Mouse (Mus musculus) stomach, embryonic 16.5 days (tissue): ENCODE measurements at regions not wholly inside any gene's neighbourhood (a gene's known extent, or its start where the extent isn't known, plus 50 kb on each side); places are given as distances from the start of the nearest gene placed in this dataset.

Experiments used
- ATAC-seq: fragments of 200-750 bp; cut with Nextera tagmentation; 2 replicates; pipeline ENCODE4 v1.8.0; 2017; ENCODE audit warnings: moderate number of reproducible peaks, moderate TSS enrichment; ENCODE audit not compliant: insufficient read depth, low FRiP score
- H3K27ac ChIP-seq: fragments of 300-500 bp; sonication (generic); 2 replicates; pipeline ENCODE4 v1.5.1; 2014; ENCODE audit warnings: low read length
- H3K27me3 ChIP-seq: fragments of 300-500 bp; sonication (generic); 2 replicates; pipeline ENCODE4 v1.6.1; 2014; ENCODE audit warnings: low read length, control low read depth, mixed read lengths; ENCODE audit not compliant: control insufficient read depth, insufficient read depth
- H3K36me3 ChIP-seq: fragments of 300-500 bp; sonication (generic); 2 replicates; pipeline ENCODE4 v1.6.1; 2014; ENCODE audit warnings: low read length; ENCODE audit not compliant: control insufficient read depth, insufficient read depth
- H3K4me1 ChIP-seq: fragments of 300-500 bp; sonication (generic); 2 replicates; pipeline ENCODE4 v1.6.1; 2014; ENCODE audit warnings: low read length, control low read depth, mixed read lengths; ENCODE audit not compliant: control insufficient read depth, insufficient read depth
- H3K4me2 ChIP-seq: fragments of 300-500 bp; sonication (generic); 2 replicates; pipeline ENCODE4 v1.6.1; 2014; ENCODE audit warnings: low read depth, low read length, mixed read lengths
- H3K4me3 ChIP-seq: fragments of 300-500 bp; sonication (generic); replicated peaks from 2 replicates; pipeline ENCODE4 v1.5.1; 2014; ENCODE audit warnings: mild to moderate bottlenecking, low read length
- H3K9ac ChIP-seq: fragments of 300-500 bp; sonication (generic); 2 replicates; pipeline ENCODE4 v1.6.1; 2014; ENCODE audit warnings: low read length
- H3K9me3 ChIP-seq: fragments of 300-500 bp; sonication (generic); replicated peaks from 2 replicates; pipeline ENCODE4 v1.6.1; 2016; ENCODE audit warnings: low read length, control low read depth; ENCODE audit not compliant: control insufficient read depth
- WGBS: fragments of 180-500 bp; shearing (Covaris S2); extraction: QIAGEN DNeasy Blood & Tissue Kit; methylation state at CpG from one replicate; pipeline ENCODE4 v1.1.7; 2014; 5-methylcytosine and 5-hydroxymethylcytosine counted together

- Histone ChIP-seq H3K27ac (no peak overlapping the region), H3K36me3 (no peaks in the 10 kb centered on the region), H3K4me1 (no peaks in the 10 kb centered on the region), H3K4me3 (no peak overlapping the region), H3K4me2 (no peak overlapping the region), H3K9ac (no peak overlapping the region), H3K27me3 (no peaks in the 10 kb centered on the region), H3K9me3 (no peaks in the 10 kb centered on the region)
- ATAC-seq: no peak
- 80% methylated on average over 3 of the region's 3 CpGs for WGBS
Observed at GRCm38 (mm10) chr16:24174595-24174994, 185.9 kb upstream of the Bcl6 start.

GRCm38 (mm10) chr16:24173783-24174518 is 185.3 kb upstream of the Bcl6 start:
- Histone ChIP-seq H3K4me1 (no peaks in the 10 kb centered on the region), H3K9ac (no peak overlapping the region), H3K4me2 (no peak overlapping the region), H3K27me3 (no peaks in the 10 kb centered on the region), H3K4me3 (no peak overlapping the region), H3K9me3 (no peaks in the 10 kb centered on the region), H3K27ac (no peak overlapping the region), H3K36me3 (no peaks in the 10 kb centered on the region)
- 84% methylated on average over 5 of the region's 5 CpGs for WGBS
- no peak for ATAC-seq

GRCm38 (mm10) chr16:24172653-24173052 is 184.0 kb upstream of the Bcl6 start:
- H3K9me3 ChIP-seq: no peaks in the 10 kb centered on the region
- H3K4me1 ChIP-seq: no peaks in the 10 kb centered on the region
- H3K9ac ChIP-seq: no peak overlapping the region
- no peak overlapping the region for H3K4me3 ChIP-seq
- H3K27ac ChIP-seq: no peak overlapping the region
- no peaks in the 10 kb centered on the region for H3K36me3 ChIP-seq
- H3K4me2 ChIP-seq: no peak overlapping the region
- 81% methylated on average over 2 of the region's 2 CpGs for WGBS
- no peak for ATAC-seq
- no peaks in the 10 kb centered on the region for H3K27me3 ChIP-seq

- ATAC-seq: no peak
Observed at GRCm38 (mm10) chr16:24172065-24172464, 183.4 kb upstream of the Bcl6 start.

GRCm38 (mm10) chr16:24171161-24171560 is 182.5 kb upstream of the Bcl6 start:
- Histone ChIP-seq H3K36me3 (no peaks in the 10 kb centered on the region), H3K4me3 (no peak overlapping the region), H3K27me3 (no peaks in the 10 kb centered on the region), H3K9ac (no peak overlapping the region), H3K27ac (no peak overlapping the region), H3K4me2 (no peak overlapping the region), H3K4me1 (no peaks in the 10 kb centered on the region), H3K9me3 (no peaks in the 10 kb centered on the region)
- no peak for ATAC-seq
- WGBS: 76% methylated on average over 4 of the region's 4 CpGs

More at GRCm38 (mm10) chr16:24172065-24172464, 183.4 kb upstream of the Bcl6 start:
- Histone ChIP-seq H3K27me3 (no peaks in the 10 kb centered on the region), H3K9ac (no peak overlapping the region), H3K9me3 (no peaks in the 10 kb centered on the region), H3K4me2 (no peak overlapping the region), H3K36me3 (no peaks in the 10 kb centered on the region), H3K4me3 (no peak overlapping the region), H3K27ac (no peak overlapping the region), H3K4me1 (no peaks in the 10 kb centered on the region)
- 90% methylated on average over 5 of the region's 5 CpGs for WGBS

GRCm38 (mm10) chr16:24166496-24166895 is 177.8 kb upstream of the Bcl6 start:
- Histone ChIP-seq H3K9me3 (no peaks in the 10 kb centered on the region), H3K9ac (no peak overlapping the region), H3K27ac (no peak overlapping the region), H3K4me2 (no peak overlapping the region), H3K27me3 (no peaks in the 10 kb centered on the region), H3K4me3 (no peak overlapping the region), H3K36me3 (no peaks in the 10 kb centered on the region), H3K4me1 (0 out of 2 replicates have a peak, but pooled peaks cover 3% of the 10 kb centered on the region)
- ATAC-seq: no peak

GRCm38 (mm10) chr16:24165461-24166081 is 176.9 kb upstream of the Bcl6 start:
- H3K9me3 ChIP-seq: no peaks in the 10 kb centered on the region
- no peak overlapping the region for H3K9ac ChIP-seq
- H3K4me3 ChIP-seq: no peak overlapping the region
- H3K4me2 ChIP-seq: no peak overlapping the region
- no peak overlapping the region for H3K27ac ChIP-seq
- 50% methylated on average over 11 of the region's 11 CpGs for WGBS
- H3K36me3 ChIP-seq: no peaks in the 10 kb centered on the region
- no peaks in the 10 kb centered on the region for H3K27me3 ChIP-seq
- 0 out of 2 replicates have a peak, but pooled peaks cover 3% of the 10 kb centered on the region for H3K4me1 ChIP-seq
- ATAC-seq: no peak

- Histone ChIP-seq H3K36me3 (no peaks in the 10 kb centered on the region), H3K9me3 (no peaks in the 10 kb centered on the region), H3K4me2 (no peak overlapping the region), H3K27me3 (no peaks in the 10 kb centered on the region), H3K9ac (no peak overlapping the region), H3K4me1 (0 out of 2 replicates have a peak, but pooled peaks cover 3% of the 10 kb centered on the region), H3K4me3 (no peak overlapping the region), H3K27ac (no peak overlapping the region)
- ATAC-seq: no peak
- WGBS: 79% methylated on average over 5 of the region's 5 CpGs
Observed at GRCm38 (mm10) chr16:24160705-24161285, 172.1 kb upstream of the Bcl6 start.

GRCm38 (mm10) chr16:24159336-24159735 is 170.7 kb upstream of the Bcl6 start:
- no peaks in the 10 kb centered on the region for H3K4me1 ChIP-seq
- no peaks in the 10 kb centered on the region for H3K27me3 ChIP-seq
- WGBS: 81% methylated on average over 2 of the region's 2 CpGs
- no peak for ATAC-seq
- no peak overlapping the region for H3K9ac ChIP-seq
- no peak overlapping the region for H3K4me2 ChIP-seq
- no peaks in the 10 kb centered on the region for H3K9me3 ChIP-seq
- no peaks in the 10 kb centered on the region for H3K36me3 ChIP-seq
- H3K27ac ChIP-seq: no peak overlapping the region
- no peak overlapping the region for H3K4me3 ChIP-seq
